Mouse (Mus musculus): ENCODE measurements around the gene Teddm2.
"Not testable (repeated sequence)": the region's sequence is repeated elsewhere in the genome, so short reads cannot be mapped to it uniquely, and the experiment has no call there.

The Teddm2 gene

GRCm38 (mm10) chr1:153903006-153903405 is 3.0 kb upstream of the Teddm2 start:
- DNase-seq: no peak

GRCm38 (mm10) chr1:153900860-153901730 is 1.1 kb upstream of the Teddm2 start:
- DNase-seq: peak; percentile 27

- DNase-seq: no peak
Measured at GRCm38 (mm10) chr1:153900381-153900780, 353 bp upstream of the Teddm2 start.

- DNase-seq: peak; percentile 23
Measured at GRCm38 (mm10) chr1:153898989-153899730, 868 bp downstream of the Teddm2 start.

- DNase-seq: no peak
Measured at GRCm38 (mm10) chr1:153897196-153897595, 2.8 kb downstream of the Teddm2 start.

- DNase-seq: peak; percentile 72
Measured at GRCm38 (mm10) chr1:153894979-153895378, 5.0 kb downstream of the Teddm2 start.

- DNase-seq: no peak
Measured at GRCm38 (mm10) chr1:153894201-153894893, 5.7 kb downstream of the Teddm2 start.

- no peak for DNase-seq
Measured at GRCm38 (mm10) chr1:153893746-153894145, 6.3 kb downstream of the Teddm2 start.

- no peak for DNase-seq
Measured at GRCm38 (mm10) chr1:153891442-153891841, 8.6 kb downstream of the Teddm2 start, which contains the start of gene Teddm1a. Gene Teddm1a (plus strand): TSS chr1:153891742.

- no peak for DNase-seq
Measured at GRCm38 (mm10) chr1:153890121-153890520, 9.9 kb downstream of the Teddm2 start.

GRCm38 (mm10) chr1:153886024-153886633 is 13.9 kb downstream of the Teddm2 start:
- DNase-seq: no peak

GRCm38 (mm10) chr1:153880391-153880790 is 19.6 kb downstream of the Teddm2 start:
- DNase-seq: not testable (repeated sequence)

- DNase-seq: no peak
Measured at GRCm38 (mm10) chr1:153874045-153874444, 26.0 kb downstream of the Teddm2 start, which contains the start of gene Teddm1b. Gene Teddm1b (plus strand): TSS chr1:153874345.

- no peak for DNase-seq
Measured at GRCm38 (mm10) chr1:153855946-153856345, 44.1 kb downstream of the Teddm2 start.

- DNase-seq: not testable (repeated sequence)
Measured at GRCm38 (mm10) chr1:153852696-153853095, 47.3 kb downstream of the Teddm2 start.

- DNase-seq: no peak
Measured at GRCm38 (mm10) chr1:153846867-153847266, 53.2 kb downstream of the Teddm2 start.

GRCm38 (mm10) chr1:153846420-153846819 is 53.6 kb downstream of the Teddm2 start:
- no peak for DNase-seq

GRCm38 (mm10) chr1:153844042-153844441 is 56.0 kb downstream of the Teddm2 start, which contains the start of gene Rgsl1:
Gene Rgsl1 (minus strand): TSS chr1:153844142.
- no peak for DNase-seq

- no peak for DNase-seq
Measured at GRCm38 (mm10) chr1:153842121-153842740, 57.8 kb downstream of the Teddm2 start.

- no peak for DNase-seq
Measured at GRCm38 (mm10) chr1:153836036-153836435, 64.0 kb downstream of the Teddm2 start.

GRCm38 (mm10) chr1:153830746-153831145 is 69.3 kb downstream of the Teddm2 start:
- no peak for DNase-seq

- no peak for DNase-seq
Measured at GRCm38 (mm10) chr1:153820216-153820615, 79.8 kb downstream of the Teddm2 start.

Measured in cerebellum, adult 8-10 months (tissue).